Mouse (Mus musculus) CH12.LX (cell line): ENCODE measurements around the gene Cep41.

Experiments
- CTCF ChIP-seq, 2 experiments: IDR thresholded peaks in 1 of 2; conservative IDR thresholded peaks in 1 of 2; 2 replicates each; pipeline ENCODE4 v1.5.1; 2011 to 2012; ENCODE audit warnings: low read depth in 2 of 2, low read length in 2 of 2, improper control_type of control experiment in 1 of 2, inconsistent platforms in 1 of 2, mild to moderate bottlenecking in 1 of 2, moderate library complexity in 1 of 2
- EP300 ChIP-seq: IDR thresholded peaks from 2 replicates; pipeline ENCODE4 v1.6.1; 2011; ENCODE audit warnings: low read length, improper control_type of control experiment
- MAFK ChIP-seq: IDR thresholded peaks from 2 replicates; pipeline ENCODE4 v1.6.1; 2011; ENCODE audit warnings: low read length, improper control_type of control experiment; ENCODE audit not compliant: insufficient replicate concordance
- MAX ChIP-seq: IDR thresholded peaks from 2 replicates; pipeline ENCODE4 v1.6.1; 2011; ENCODE audit warnings: low read length, improper control_type of control experiment
- POLR2A ChIP-seq: IDR thresholded peaks from 2 replicates; pipeline ENCODE4 v1.6.1; 2011; ENCODE audit warnings: low read depth, mild to moderate bottlenecking, improper control_type of control experiment, low read length
- POLR2AphosphoS2 ChIP-seq: IDR thresholded peaks from 2 replicates; pipeline ENCODE4 v1.6.1; 2011; ENCODE audit warnings: low read depth, low read length, improper control_type of control experiment
- RAD21 ChIP-seq: IDR thresholded peaks from 2 replicates; pipeline ENCODE4 v1.6.1; 2011; ENCODE audit warnings: low read depth, mild to moderate bottlenecking, low read length, improper control_type of control experiment, moderate library complexity
- UBTF ChIP-seq: IDR thresholded peaks from 2 replicates; pipeline ENCODE4 v1.6.1; 2012; ENCODE audit warnings: low read depth, mild to moderate bottlenecking, inconsistent platforms, low read length, improper control_type of control experiment, moderate library complexity
- USF1 ChIP-seq: IDR thresholded peaks from 2 replicates; pipeline ENCODE4 v1.6.1; 2014; ENCODE audit warnings: low read depth, mild to moderate bottlenecking, inconsistent platforms, low read length, improper control_type of control experiment
- USF2 ChIP-seq: conservative IDR thresholded peaks from 2 replicates; pipeline ENCODE4 v1.6.1; 2011; ENCODE audit warnings: low read depth, low read length, improper control_type of control experiment

DNA sequence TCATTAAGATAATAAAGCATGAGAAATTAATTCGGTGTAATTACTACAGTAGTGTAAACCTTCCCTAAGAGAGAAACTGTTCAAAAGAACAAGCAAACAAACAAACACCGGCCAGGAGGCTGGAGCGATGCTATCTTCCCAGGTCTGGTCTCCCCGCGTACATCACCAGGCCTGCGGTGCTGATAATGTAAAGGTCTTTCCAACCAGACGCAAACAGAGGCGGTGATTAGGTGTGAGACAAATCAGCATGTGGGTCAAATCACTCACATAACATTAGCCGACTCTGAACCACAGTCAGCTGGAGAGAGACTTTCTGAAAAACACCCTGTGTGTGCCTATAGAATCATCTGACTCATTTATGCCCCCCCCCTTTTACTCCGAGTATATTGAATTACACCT, 17.8 kb upstream of the Cep41 start:
- TF ChIP-seq POLR2A (no peak), MAFK (no peak), MAX (no peak), USF2 (no peak), POLR2AphosphoS2 (no peak), CTCF (conservative IDR thresholded peaks at IDR 0.05 in 1 of 2, IDR thresholded peaks at IDR 0.05 in 1 of 2; ENCODE audit: low read depth in 2 of 2, low read length in 2 of 2) (no peak), USF1 (no peak), EP300 (no peak), UBTF (no peak), RAD21 (no peak)
